Mouse (Mus musculus) kidney, postnatal 4 days (tissue): ENCODE data around the gene 4930407I10Rik.

ENCODE experiments used
- DNase-seq, 2 experiments: peaks; one replicate each; pipeline ENCODE4 v3.0.0; 2021; ENCODE audit warnings: mixed read lengths in 2 of 2

4930407I10Rik gene

GRCm38 (mm10) chr15:82063909-82064308 lies 5.0 kb downstream of the 4930407I10Rik start:
- DNase-seq: no peak

- peak; percentile 69 to 80 for DNase-seq
These were observed 6.6 kb downstream of the 4930407I10Rik start for GRCm38 (mm10) chr15:82065511-82065910.

GRCm38 (mm10) chr15:82069898-82070297 lies 10.9 kb downstream of the 4930407I10Rik start, which contains the start of gene Mei1:
Gene Mei1 (plus strand): TSS chr15:82069996.
- DNase-seq: peak in 1 of 2 experiments; percentile 10

- DNase-seq: no peak
These were observed 13.0 kb downstream of the 4930407I10Rik start for GRCm38 (mm10) chr15:82071816-82072469.

GRCm38 (mm10) chr15:82073490-82073889 lies 14.5 kb downstream of the 4930407I10Rik start:
- DNase-seq: no peak

GRCm38 (mm10) chr15:82079883-82080282 lies 20.9 kb downstream of the 4930407I10Rik start:
- peak; percentile 47 to 55 for DNase-seq

GRCm38 (mm10) chr15:82081161-82081560 lies 22.2 kb downstream of the 4930407I10Rik start:
- peak; percentile 25 to 40 for DNase-seq

- DNase-seq: no peak
These were observed 26.7 kb downstream of the 4930407I10Rik start for GRCm38 (mm10) chr15:82085606-82086005.

- DNase-seq: no peak
These were observed 27.2 kb downstream of the 4930407I10Rik start for GRCm38 (mm10) chr15:82086131-82086530.

- DNase-seq: peak; percentile 15 to 36
These were observed 28.3 kb downstream of the 4930407I10Rik start for GRCm38 (mm10) chr15:82087266-82087665.

- no peak for DNase-seq
These were observed 32.1 kb downstream of the 4930407I10Rik start for GRCm38 (mm10) chr15:82091061-82091460.

- peak; percentile 85 to 87 for DNase-seq
These were observed 48.1 kb downstream of the 4930407I10Rik start for GRCm38 (mm10) chr15:82106953-82107555.
